8 mouse cellular contexts compared by ENCODE assay signal in the genomic region with DNA sequence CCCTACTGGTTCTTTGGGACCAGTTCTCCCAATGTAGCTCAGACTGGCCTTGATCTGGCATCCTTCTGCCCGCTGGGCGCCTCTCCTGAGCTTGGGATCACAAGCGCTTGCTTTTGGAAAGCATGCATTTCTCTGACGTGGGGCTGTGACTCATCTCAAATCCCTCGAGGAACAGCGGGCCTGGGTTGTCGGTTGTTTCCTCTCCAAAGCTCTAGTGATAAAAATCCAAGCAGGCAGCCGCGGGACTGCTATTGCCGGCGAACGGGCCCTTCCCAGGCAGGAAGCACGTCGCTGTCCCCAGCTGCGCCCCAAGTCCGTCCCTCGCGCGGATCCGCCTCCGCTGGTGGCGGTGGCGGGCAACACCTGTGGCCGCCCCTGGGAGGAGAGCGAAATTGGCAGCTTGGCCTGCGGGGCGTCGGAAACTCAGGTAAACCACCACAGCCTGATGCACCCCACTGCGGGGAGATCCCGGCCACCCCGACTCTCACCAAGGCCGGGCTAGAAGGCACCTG. TPM values are rescaled to one million over a fixed set of nuclear protein-coding genes. Genes with fewer than 3 reads are reported as not detected.
DNase-seq lines count a peak whose midpoint lies in the region; ATAC-seq and TF ChIP-seq lines count a peak whose summit lies in the region.

No protein-coding gene starts in this region.

- peak overlapping the region; percentile 55 for H3K4me3 ChIP-seq in embryonic facial prominence, embryonic 15.5 days (replicated peaks)
- peak overlapping the region; percentile 57 for H3K4me3 ChIP-seq in limb, embryonic 13.5 days
- peak overlapping the region; percentile 37 for H3K4me3 ChIP-seq in midbrain, embryonic 14.5 days (replicated peaks; ENCODE audit: low read depth, low read length)
- H3K4me3 ChIP-seq in small intestine, adult 2 months (ENCODE audit: low read depth, low read length) = peak overlapping the region; percentile 81

- no peaks in the 10 kb centered on the region for H3K9me3 ChIP-seq in embryonic facial prominence, embryonic 15.5 days (replicated peaks)
- H3K9me3 ChIP-seq in limb, embryonic 13.5 days = no peaks in the 10 kb centered on the region
- H3K9me3 ChIP-seq in midbrain, embryonic 14.5 days (ENCODE audit: control insufficient read depth, low read length) = no peaks in the 10 kb centered on the region

- H3K27ac ChIP-seq in embryonic facial prominence, embryonic 15.5 days (replicated peaks) = peak overlapping the region; percentile 13
- no peak overlapping the region for H3K27ac ChIP-seq in limb, embryonic 13.5 days
- 0 out of 2 replicates have a peak overlapping the region, but pooled peaks have one; percentile 26 for H3K27ac ChIP-seq in midbrain, embryonic 14.5 days (replicated peaks; ENCODE audit: low read depth, low read length)
- H3K27ac ChIP-seq in small intestine, adult 2 months (ENCODE audit: insufficient read depth, low read depth, low read length) = peak overlapping the region; percentile 50; the same call in 1 of the 2 replicates

- peak overlapping the region; percentile 87 for H3K4me2 ChIP-seq in embryonic facial prominence, embryonic 15.5 days (replicated peaks)
- H3K4me2 ChIP-seq in limb, embryonic 13.5 days (replicated peaks) = peak overlapping the region; percentile 87
- H3K4me2 ChIP-seq in midbrain, embryonic 14.5 days (ENCODE audit: low read length) = peak overlapping the region; percentile 74

- H3K9ac ChIP-seq in embryonic facial prominence, embryonic 15.5 days = peak overlapping the region; percentile 37
- peak overlapping the region; percentile 70 for H3K9ac ChIP-seq in limb, embryonic 13.5 days
- H3K9ac ChIP-seq in midbrain, embryonic 14.5 days (replicated peaks; ENCODE audit: low read length) = peak overlapping the region; percentile 54

- WGBS in embryonic facial prominence, embryonic 15.5 days = under 1% methylated on average over 32 of the region's 32 CpGs
- WGBS in limb, embryonic 13.5 days = 1% methylated on average over 32 of the region's 32 CpGs
- WGBS in midbrain, embryonic 14.5 days = 2% methylated on average over 32 of the region's 32 CpGs
- WGBS in small intestine, adult 2 months = under 1% methylated on average over 32 of the region's 32 CpGs

- TF ChIP-seq POLR2A in small intestine, adult 2 months (IDR thresholded peaks at IDR 0.05; ENCODE audit: low read depth, low read length) = no peak

- H3K4me1 ChIP-seq in embryonic facial prominence, embryonic 15.5 days = peaks cover 16% of the 10 kb centered on the region; the same call in 1 of the 2 replicates
- H3K4me1 ChIP-seq in limb, embryonic 13.5 days = peaks cover 18% of the 10 kb centered on the region
- peaks cover 9% of the 10 kb centered on the region for H3K4me1 ChIP-seq in midbrain, embryonic 14.5 days (ENCODE audit: control insufficient read depth, insufficient read depth, low read length)
- no peaks in the 10 kb centered on the region; the same call in 1 of the 2 replicates for H3K4me1 ChIP-seq in small intestine, adult 2 months (ENCODE audit: control insufficient read depth, insufficient read depth, insufficient read length, low read length)

- peak; percentile 45; the same call in 1 of the 2 replicates for ATAC-seq in embryonic facial prominence, embryonic 15.5 days (ENCODE audit: insufficient number of reproducible peaks, low FRiP score, low TSS enrichment, low read depth)
- peak; percentile 29; the same call in 1 of the 2 replicates for ATAC-seq in limb, embryonic 13.5 days (ENCODE audit: low FRiP score, low read depth)
- 0 out of 2 replicates have a peak, but pooled peaks have one; percentile 27 for ATAC-seq in midbrain, embryonic 14.5 days (ENCODE audit: low FRiP score, low TSS enrichment)

- H3K36me3 ChIP-seq in embryonic facial prominence, embryonic 15.5 days = peaks cover 28% of the 10 kb centered on the region
- peaks cover 35% of the 10 kb centered on the region for H3K36me3 ChIP-seq in limb, embryonic 13.5 days
- peaks cover 34% of the 10 kb centered on the region for H3K36me3 ChIP-seq in midbrain, embryonic 14.5 days (ENCODE audit: control insufficient read depth, insufficient read depth, low read length)
- H3K36me3 ChIP-seq in small intestine, adult 2 months (ENCODE audit: control insufficient read depth, insufficient read depth, low read length) = peaks cover 6% of the 10 kb centered on the region

- DNase-seq in 3134 (ENCODE audit: extremely low read depth, insufficient read length, low spot score) = peak; percentile 86
- peak; percentile 55 to 61 for DNase-seq in adrenal gland, postnatal 4 days (ENCODE audit: low spot score in 2 of 2)
- DNase-seq in heart, adult 8-10 months (ENCODE audit: low spot score) = peak; percentile 88
- DNase-seq in kidney, adult 8-10 months = peak; percentile 70 to 76
- peak; percentile 78 for DNase-seq in midbrain, embryonic 14.5 days

- TF ChIP-seq CTCF in small intestine, adult 2 months (IDR thresholded peaks at IDR 0.05; ENCODE audit: extremely low read depth, insufficient read length, insufficient replicate concordance, low read depth, low read length) = no peak

- H3K27me3 ChIP-seq in embryonic facial prominence, embryonic 15.5 days = no peaks in the 10 kb centered on the region
- H3K27me3 ChIP-seq in limb, embryonic 13.5 days = peaks cover 4% of the 10 kb centered on the region; the same call in 1 of the 2 replicates
- H3K27me3 ChIP-seq in midbrain, embryonic 14.5 days (ENCODE audit: control insufficient read depth, insufficient read depth, low read length) = no peaks in the 10 kb centered on the region
- H3K27me3 ChIP-seq in small intestine, adult 2 months (ENCODE audit: control insufficient read depth, insufficient read depth, low read length) = no peaks in the 10 kb centered on the region

RNA-seq across cellular contexts. Expression of a gene that starts 14.1 kb away (rescaled TPM):
- 10 to 100 TPM; 55.7 to 61.1 TPM for total RNA-seq in adrenal gland, postnatal 4 days (2021)
- 45.5 and 46.5 TPM in 2 replicates for polyA plus RNA-seq in embryonic facial prominence, embryonic 15.5 days (2015; fragmentation: Nextera tagmentation; extraction: Ambion mirVana)
- 10 to 100 TPM; 45.2 to 56.6 (median 54.4) TPM for total RNA-seq in heart, adult 8-10 months (2022)
- polyA plus RNA-seq in limb, embryonic 13.5 days (2015; fragmentation: Nextera tagmentation; extraction: Ambion mirVana) = 46.9 and 48.5 TPM in 2 replicates
- polyA plus RNA-seq in midbrain, embryonic 14.5 days (2014; fragmentation: Nextera tagmentation; extraction: Ambion mirVana) = 63.6 and 78.7 TPM in 2 replicates
- 4.2 and 10.5 TPM in 2 replicates for polyA plus RNA-seq in small intestine, adult 2 months (2012; rRNA removed)

RNA-seq across cellular contexts. Expression of a gene that starts 26.2 kb away (rescaled TPM):
- total RNA-seq in adrenal gland, postnatal 4 days (2021) = not detected
- polyA plus RNA-seq in embryonic facial prominence, embryonic 15.5 days (2015; fragmentation: Nextera tagmentation; extraction: Ambion mirVana) = not detected in 2 replicates
- total RNA-seq in heart, adult 8-10 months (2022) = not detected
- not detected in 2 replicates for polyA plus RNA-seq in limb, embryonic 13.5 days (2015; fragmentation: Nextera tagmentation; extraction: Ambion mirVana)
- polyA plus RNA-seq in midbrain, embryonic 14.5 days (2014; fragmentation: Nextera tagmentation; extraction: Ambion mirVana) = not detected in 2 replicates
- polyA plus RNA-seq in small intestine, adult 2 months (2012; rRNA removed) = not detected in 2 replicates

RNA-seq across cellular contexts. Expression of a gene that starts 33.3 kb away (rescaled TPM):
- 10 to 100 TPM; 10.4 to 14.5 TPM for total RNA-seq in adrenal gland, postnatal 4 days (2021)
- 4.3 and 4.6 TPM in 2 replicates for polyA plus RNA-seq in embryonic facial prominence, embryonic 15.5 days (2015; fragmentation: Nextera tagmentation; extraction: Ambion mirVana)
- total RNA-seq in heart, adult 8-10 months (2022) = 1 to 10 TPM in 3 of 4 experiments, under 1 TPM in 1; 0.87 to 2.7 (median 1.8) TPM
- 4.1 and 4.2 TPM in 2 replicates for polyA plus RNA-seq in limb, embryonic 13.5 days (2015; fragmentation: Nextera tagmentation; extraction: Ambion mirVana)
- polyA plus RNA-seq in midbrain, embryonic 14.5 days (2014; fragmentation: Nextera tagmentation; extraction: Ambion mirVana) = 1.3 and 2.7 TPM in 2 replicates
- 3.1 and 4.2 TPM in 2 replicates for polyA plus RNA-seq in small intestine, adult 2 months (2012; rRNA removed)

RNA-seq across cellular contexts. Expression of a gene that starts 33.5 kb away (rescaled TPM):
- 1 to 10 TPM; 5.7 to 9.0 TPM for total RNA-seq in adrenal gland, postnatal 4 days (2021)
- polyA plus RNA-seq in embryonic facial prominence, embryonic 15.5 days (2015; fragmentation: Nextera tagmentation; extraction: Ambion mirVana) = 7.4 and 7.5 TPM in 2 replicates
- total RNA-seq in heart, adult 8-10 months (2022) = 10 to 100 TPM in 2 of 4 experiments, 1 to 10 TPM in 2; 6.4 to 12.9 (median 10.0) TPM
- polyA plus RNA-seq in limb, embryonic 13.5 days (2015; fragmentation: Nextera tagmentation; extraction: Ambion mirVana) = 3.7 and 3.8 TPM in 2 replicates
- 2.8 and 3.1 TPM in 2 replicates for polyA plus RNA-seq in midbrain, embryonic 14.5 days (2014; fragmentation: Nextera tagmentation; extraction: Ambion mirVana)
- 4.2 and 7.8 TPM in 2 replicates for polyA plus RNA-seq in small intestine, adult 2 months (2012; rRNA removed)
